Mouse (Mus musculus) MEL (cell line): ENCODE results near the gene Gm20662. TPM values are rescaled to one million over a fixed set of nuclear protein-coding genes. Genes with fewer than 3 reads are reported as not detected.

Experiments
- DNase-seq: peaks from one replicate; pipeline ENCODE4 v3.0.0; 2011; ENCODE audit warnings: low read depth, low spot score
- H3K27ac ChIP-seq: 2 replicates; pipeline ENCODE4 v1.5.1; 2012; ENCODE audit warnings: low read depth, mild to moderate bottlenecking, control low read depth, low read length, moderate library complexity; ENCODE audit not compliant: control insufficient read depth
- H3K27me3 ChIP-seq, 2 experiments: fragments of 150-350 bp in 1 of 2; sonication (generic) in 1 of 2; 2 replicates each; pipeline ENCODE4 v1.6.1; 2012; ENCODE audit warnings: low read length in 2 of 2, mild to moderate bottlenecking in 2 of 2, improper control_type of control experiment in 1 of 2, moderate library complexity in 1 of 2; ENCODE audit not compliant: insufficient read depth in 2 of 2, control insufficient read depth in 1 of 2
- H3K36me3 ChIP-seq, 2 experiments: 2 replicates each; pipeline ENCODE4 v1.6.1; 2012 to 2014; ENCODE audit warnings: low read length in 2 of 2, improper control_type of control experiment in 1 of 2, inconsistent platforms in 1 of 2, mild to moderate bottlenecking in 1 of 2; ENCODE audit not compliant: insufficient read depth in 2 of 2, control insufficient read depth in 1 of 2
- H3K4me1 ChIP-seq, 2 experiments: fragments of 150-350 bp in 1 of 2; sonication (generic) in 1 of 2; 2 replicates each; pipeline ENCODE4 v1.6.1; 2012; ENCODE audit warnings: low read length in 2 of 2, improper control_type of control experiment in 1 of 2, mild to moderate bottlenecking in 1 of 2; ENCODE audit not compliant: insufficient read depth in 2 of 2, control insufficient read depth in 1 of 2
- H3K4me3 ChIP-seq, 2 experiments: fragments of 150-350 bp in 1 of 2; sonication (generic) in 1 of 2; 2 replicates each; pipeline ENCODE4 v1.5.1; 2012; ENCODE audit warnings: low read depth in 2 of 2, low read length in 2 of 2, mild to moderate bottlenecking in 2 of 2, moderate library complexity in 2 of 2, control low read depth in 1 of 2, improper control_type of control experiment in 1 of 2; ENCODE audit not compliant: control insufficient read depth in 1 of 2, insufficient read depth in 1 of 2
- H3K79me2 ChIP-seq: 2 replicates; pipeline ENCODE4 v1.6.1; 2012; ENCODE audit warnings: mild to moderate bottlenecking, low read length, moderate library complexity; ENCODE audit not compliant: control insufficient read depth, poor library complexity, insufficient read depth
- H3K9ac ChIP-seq: 2 replicates; pipeline ENCODE4 v1.6.1; 2012; ENCODE audit warnings: low read depth, mild to moderate bottlenecking, control low read depth, low read length, moderate library complexity; ENCODE audit not compliant: control insufficient read depth, poor library complexity, severe bottlenecking
- H3K9me3 ChIP-seq: fragments of 150-350 bp; sonication (generic); replicated peaks from 2 replicates; pipeline ENCODE4 v1.6.1; 2012; ENCODE audit warnings: mild to moderate bottlenecking, low read length, improper control_type of control experiment, moderate library complexity; ENCODE audit not compliant: insufficient read depth
- BHLHE40 ChIP-seq: IDR thresholded peaks from 2 replicates; pipeline ENCODE4 v1.6.1; 2012; ENCODE audit warnings: low read depth, mild to moderate bottlenecking, inconsistent platforms, low read length, improper control_type of control experiment, borderline replicate concordance
- CHD1 ChIP-seq: IDR thresholded peaks from 2 replicates; pipeline ENCODE4 v1.6.1; 2012; ENCODE audit warnings: low read depth, mild to moderate bottlenecking, inconsistent platforms, low read length, improper control_type of control experiment
- CHD2 ChIP-seq: IDR thresholded peaks from 2 replicates; pipeline ENCODE4 v1.6.1; 2011; ENCODE audit warnings: low read length, improper control_type of control experiment
- CTCF ChIP-seq, 3 experiments: IDR thresholded peaks in 2 of 3; conservative IDR thresholded peaks in 1 of 3; 2 replicates each; pipeline ENCODE4 v1.5.1; 2011 to 2012; ENCODE audit warnings: low read length in 3 of 3, low read depth in 2 of 3, mild to moderate bottlenecking in 2 of 3, improper control_type of control experiment in 1 of 3, inconsistent platforms in 1 of 3, mixed read lengths in 1 of 3, moderate library complexity in 1 of 3; ENCODE audit not compliant: control insufficient read depth in 1 of 3, insufficient read depth in 1 of 3, poor library complexity in 1 of 3, severe bottlenecking in 1 of 3
- E2F4 ChIP-seq: IDR thresholded peaks from 2 replicates; pipeline ENCODE4 v1.6.1; 2011; ENCODE audit warnings: low read depth, low read length, improper control_type of control experiment, borderline replicate concordance
- ETS1 ChIP-seq: IDR thresholded peaks from 2 replicates; pipeline ENCODE4 v1.6.1; 2012; ENCODE audit warnings: low read depth, mild to moderate bottlenecking, inconsistent platforms, low read length, improper control_type of control experiment, moderate library complexity
- GATA1 ChIP-seq: IDR thresholded peaks from 2 replicates; pipeline ENCODE4 v1.6.1; 2011; ENCODE audit warnings: low read depth, low read length, improper control_type of control experiment
- MAZ ChIP-seq: IDR thresholded peaks from 2 replicates; pipeline ENCODE4 v1.6.1; 2012; ENCODE audit warnings: low read depth, mild to moderate bottlenecking, inconsistent platforms, low read length, improper control_type of control experiment
- MEF2A ChIP-seq: IDR thresholded peaks from 2 replicates; pipeline ENCODE4 v1.6.1; 2014; ENCODE audit warnings: low read depth, mild to moderate bottlenecking, inconsistent platforms, low read length, improper control_type of control experiment; ENCODE audit not compliant: poor library complexity, insufficient replicate concordance, severe bottlenecking; ENCODE audit errors: extremely low read depth
- MYB ChIP-seq: IDR thresholded peaks from 2 replicates; pipeline ENCODE4 v1.6.1; 2011; ENCODE audit warnings: mild to moderate bottlenecking, low read depth, low read length, improper control_type of control experiment
- MYC ChIP-seq: IDR thresholded peaks from 2 replicates; pipeline ENCODE4 v1.6.1; 2011; ENCODE audit warnings: low read depth, mild to moderate bottlenecking, low read length, improper control_type of control experiment, moderate library complexity
- NELFE ChIP-seq: IDR thresholded peaks from 2 replicates; pipeline ENCODE4 v1.6.1; 2011; ENCODE audit warnings: low read depth, low read length, improper control_type of control experiment
- POLR2AphosphoS2 ChIP-seq: IDR thresholded peaks from 2 replicates; pipeline ENCODE4 v1.6.1; 2011; ENCODE audit warnings: low read length, improper control_type of control experiment
- RAD21 ChIP-seq: IDR thresholded peaks from 2 replicates; pipeline ENCODE4 v1.6.1; 2011; ENCODE audit warnings: mild to moderate bottlenecking, low read depth, low read length, improper control_type of control experiment
- RCOR1 ChIP-seq: IDR thresholded peaks from 2 replicates; pipeline ENCODE4 v1.6.1; 2012; ENCODE audit warnings: low read depth, mild to moderate bottlenecking, inconsistent platforms, low read length, improper control_type of control experiment
- SMC3 ChIP-seq: IDR thresholded peaks from 2 replicates; pipeline ENCODE4 v1.6.1; 2011; ENCODE audit warnings: low read depth, low read length, improper control_type of control experiment
- TAL1 ChIP-seq: IDR thresholded peaks from 2 replicates; pipeline ENCODE4 v1.6.1; 2012; ENCODE audit warnings: mild to moderate bottlenecking, inconsistent platforms, low read length, moderate library complexity, mixed read lengths
- TBP ChIP-seq: IDR thresholded peaks from 2 replicates; pipeline ENCODE4 v1.8.0; 2011; ENCODE audit warnings: low read depth, low read length, improper control_type of control experiment
- USF1 ChIP-seq: IDR thresholded peaks from 2 replicates; pipeline ENCODE4 v1.6.1; 2014; ENCODE audit warnings: low read depth, mild to moderate bottlenecking, inconsistent platforms, low read length, improper control_type of control experiment, moderate library complexity
- USF2 ChIP-seq, 2 experiments: IDR thresholded peaks; 2 replicates each; pipeline ENCODE4 v1.6.1; 2011 to 2012; ENCODE audit warnings: improper control_type of control experiment in 2 of 2, low read length in 2 of 2, borderline replicate concordance in 1 of 2, inconsistent platforms in 1 of 2, low read depth in 1 of 2, mild to moderate bottlenecking in 1 of 2; ENCODE audit not compliant: insufficient read depth in 1 of 2
- ZKSCAN1 ChIP-seq: IDR thresholded peaks from 2 replicates; pipeline ENCODE4 v1.6.1; 2012; ENCODE audit warnings: low read depth, mild to moderate bottlenecking, inconsistent platforms, low read length, improper control_type of control experiment, moderate library complexity
- ZMIZ1 ChIP-seq: IDR thresholded peaks from 2 replicates; pipeline ENCODE4 v1.6.1; 2012; ENCODE audit warnings: low read depth, mild to moderate bottlenecking, inconsistent platforms, low read length, improper control_type of control experiment, moderate library complexity
- polyA plus RNA-seq, 2 experiments: library from polyadenylated mRNA; stranded (reverse) in 1 of 2; unstranded in 1 of 2; fragments of >175 nt in 1 of 2; fragments of >200 nt in 1 of 2; gene quantifications; 2 replicates each; pipeline versions ENCODE4 v1.2.1 to v1.2.4; 2012; ENCODE audit warnings: low replicate concordance in 2 of 2, low read depth in 1 of 2; ENCODE audit not compliant: insufficient read length in 2 of 2, insufficient read depth in 1 of 2, missing spikeins in 1 of 2
- total RNA-seq: library from RNA; depleted of rRNA; stranded (reverse); fragments of 300-350 nt; gene quantifications from 2 replicates; pipeline ENCODE4 v1.2.3, GENCODE M21; 2012

The Gm20662 gene
- total and polyA plus RNA-seq, 3 experiments: 0.73 to 1.2 TPM; not detected in 1

GRCm38 (mm10) chr9:107959896-107960295 is 36.3 kb upstream of the Gm20662 start:
- TF ChIP-seq TAL1 (no peak), RCOR1 (no peak), CHD2 (no peak), USF2 (IDR thresholded peaks at IDR 0.05; ENCODE audit: borderline replicate concordance in 1 of 2, insufficient read depth in 1 of 2, low read depth in 1 of 2, low read length in 2 of 2) (no peak), MAZ (no peak), NELFE (no peak), SMC3 (no peak), USF1 (no peak), TBP (no peak), BHLHE40 (no peak), ZKSCAN1 (no peak), ETS1 (no peak)
- no peak for DNase-seq
- Histone ChIP-seq H3K4me1 (no peaks in the 10 kb centered on the region), H3K36me3 (peaks cover 0 to 20% of the 10 kb centered on the region in 2 experiments; a peak in 2 of 4 replicates), H3K4me3 (no peak overlapping the region), H3K9me3 (no peaks in the 10 kb centered on the region), H3K27me3 (no peaks in the 10 kb centered on the region), H3K79me2 (peaks cover 2% of the 10 kb centered on the region; the same call in 1 of the 2 replicates), H3K9ac (no peak overlapping the region), H3K27ac (no peak overlapping the region)

- DNase-seq: no peak
- peaks cover 0 to 17% of the 10 kb centered on the region in 2 experiments; a peak in 2 of 4 replicates for H3K36me3 ChIP-seq
Measured at GRCm38 (mm10) chr9:107960928-107961327, 35.2 kb upstream of the Gm20662 start.

More at GRCm38 (mm10) chr9:107960928-107961327, 35.2 kb upstream of the Gm20662 start:
- Histone ChIP-seq H3K4me1 (no peaks in the 10 kb centered on the region), H3K27me3 (no peaks in the 10 kb centered on the region), H3K79me2 (no peaks in the 10 kb centered on the region)
- TF ChIP-seq ZMIZ1: no peak
- TF ChIP-seq POLR2AphosphoS2: no peak
- no peak for TF ChIP-seq MEF2A
- no peak for TF ChIP-seq MYC
- TF ChIP-seq E2F4: no peak
- TF ChIP-seq USF2 (IDR thresholded peaks at IDR 0.05; ENCODE audit: borderline replicate concordance in 1 of 2, insufficient read depth in 1 of 2, low read depth in 1 of 2, low read length in 2 of 2): no peak
- peak; percentile 24 to 52 (median 30); a peak in 5 of 6 replicates for TF ChIP-seq CTCF (IDR thresholded peaks at IDR 0.05 in 2 of 3, conservative IDR thresholded peaks at IDR 0.05 in 1 of 3; ENCODE audit: control insufficient read depth in 1 of 3, insufficient read depth in 1 of 3, low read depth in 2 of 3, low read length in 3 of 3, poor library complexity in 1 of 3, severe bottlenecking in 1 of 3)
- TF ChIP-seq CHD1: no peak
- no peak for TF ChIP-seq MYB
- TF ChIP-seq SMC3: peak; percentile 57
- peak; percentile 10 for TF ChIP-seq RAD21
- no peak for TF ChIP-seq BHLHE40
- TF ChIP-seq GATA1: no peak
- TF ChIP-seq, all 39 proteins: peak for 3
- Histone ChIP-seq H3K4me3 (no peak overlapping the region), H3K9me3 (no peaks in the 10 kb centered on the region), H3K9ac (no peak overlapping the region), H3K27ac (no peak overlapping the region)
